Mouse (Mus musculus) hindlimb bud, embryonic 11.5 days (tissue): ENCODE results near the gene Phrf1.

ENCODE experiments used
- DNase-seq: peaks from one replicate; pipeline ENCODE4 v3.0.0-alpha.2; 2012; ENCODE audit warnings: low read depth, low spot score; ENCODE audit errors: extremely low spot score

Gene Phrf1

DNA sequence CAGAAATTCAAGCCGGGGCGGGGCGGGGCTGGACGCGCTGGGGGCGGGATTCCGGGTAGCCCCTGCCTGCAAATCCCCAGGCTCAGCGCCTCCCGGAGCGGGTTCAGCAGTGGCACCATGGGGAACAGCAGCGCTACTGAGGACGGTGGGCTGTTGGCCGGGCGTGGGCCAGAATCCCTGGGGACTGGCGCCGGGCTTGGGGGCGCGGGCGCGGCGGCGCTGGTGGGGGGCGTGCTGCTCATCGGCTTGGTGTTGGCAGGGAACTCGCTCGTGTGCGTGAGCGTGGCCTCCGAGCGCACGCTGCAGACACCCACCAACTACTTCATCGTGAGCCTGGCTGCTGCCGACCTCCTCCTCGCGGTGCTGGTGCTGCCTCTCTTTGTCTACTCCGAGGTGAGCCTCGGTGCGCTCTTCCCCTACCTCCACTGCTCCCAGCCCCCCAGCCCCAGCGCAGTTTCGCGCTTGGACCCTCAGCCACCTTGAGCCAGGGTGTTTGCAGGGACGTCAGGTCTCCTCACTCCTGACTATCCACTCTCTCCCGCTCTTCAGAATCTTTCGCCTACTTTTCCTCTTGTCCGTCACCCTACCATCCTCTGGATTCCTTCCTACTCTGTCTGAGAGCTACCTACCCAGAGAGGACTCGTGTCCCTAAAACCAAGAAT lies 63.5 kb downstream of the Phrf1 start, which contains the start of gene Drd4:
Drd4 (plus strand) TSS at position 86 of the 662 bp plus-strand sequence.
- no peak for DNase-seq

DNA sequence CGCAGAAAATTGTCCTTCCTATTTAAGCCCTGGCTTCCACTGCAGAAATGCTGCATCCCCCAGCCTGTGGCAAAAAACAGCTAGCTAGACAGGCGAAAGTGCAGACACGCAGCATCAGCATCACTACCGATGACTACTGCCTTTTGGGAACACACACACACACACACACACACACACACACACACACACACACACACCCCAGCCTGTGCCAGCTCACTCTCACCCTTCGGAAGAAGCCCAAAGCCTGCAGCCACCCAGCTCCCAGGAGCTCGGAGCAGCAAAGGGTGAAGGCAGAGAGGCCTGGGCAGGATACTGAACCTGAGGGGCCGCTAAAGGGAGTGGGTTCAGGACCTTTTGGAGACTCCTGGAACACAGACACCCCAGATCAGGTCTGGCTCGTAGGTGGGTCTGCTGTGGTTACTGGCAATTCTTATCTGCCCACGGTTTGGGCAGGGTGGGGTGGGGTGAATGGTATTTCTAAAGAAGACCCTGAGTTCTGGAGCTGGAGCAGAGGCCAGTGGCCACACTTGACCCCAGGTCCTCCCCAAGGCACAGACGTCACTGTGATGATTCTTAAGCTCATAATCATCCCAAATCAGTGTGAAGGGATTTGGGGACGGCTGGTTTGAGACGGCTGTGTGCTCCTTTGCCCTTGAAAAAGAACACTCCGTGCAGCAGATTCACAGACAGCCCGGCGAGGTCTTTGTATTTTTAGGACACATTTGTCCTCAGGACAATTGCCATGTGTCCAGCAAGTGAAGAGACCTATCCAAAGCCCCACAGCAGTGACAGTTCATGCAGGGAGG lies 64.2 kb downstream of the Phrf1 start:
- DNase-seq = no peak

GRCm38 (mm10) chr7:141293852-141294471 lies 65.4 kb downstream of the Phrf1 start:
- no peak for DNase-seq

GRCm38 (mm10) chr7:141294479-141294878 lies 65.9 kb downstream of the Phrf1 start:
- no peak for DNase-seq

- DNase-seq = no peak
Measured at GRCm38 (mm10) chr7:141297926-141298650, 69.5 kb downstream of the Phrf1 start.

DNA sequence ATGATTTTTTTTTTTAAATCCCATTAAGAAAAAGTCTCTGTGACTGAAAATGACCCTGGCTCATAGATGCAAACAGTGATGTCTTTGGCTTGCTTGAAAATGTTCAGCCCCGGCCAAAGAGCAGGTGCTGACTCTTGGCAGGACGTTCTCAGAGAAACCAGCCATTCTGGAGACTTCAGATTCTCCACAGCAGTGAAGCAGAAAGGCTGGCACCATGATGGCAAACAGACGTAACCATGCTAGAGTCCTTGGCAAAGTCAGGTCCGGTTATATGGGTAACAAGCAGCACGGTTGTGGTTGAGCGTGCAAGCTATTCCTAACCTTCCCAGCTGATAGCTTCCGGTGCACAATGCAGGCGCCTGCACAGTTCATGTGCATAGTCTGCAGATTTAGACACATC lies 70.6 kb downstream of the Phrf1 start:
- no peak for DNase-seq

- no peak for DNase-seq
Measured at GRCm38 (mm10) chr7:141301386-141301785, 72.8 kb downstream of the Phrf1 start.

DNA sequence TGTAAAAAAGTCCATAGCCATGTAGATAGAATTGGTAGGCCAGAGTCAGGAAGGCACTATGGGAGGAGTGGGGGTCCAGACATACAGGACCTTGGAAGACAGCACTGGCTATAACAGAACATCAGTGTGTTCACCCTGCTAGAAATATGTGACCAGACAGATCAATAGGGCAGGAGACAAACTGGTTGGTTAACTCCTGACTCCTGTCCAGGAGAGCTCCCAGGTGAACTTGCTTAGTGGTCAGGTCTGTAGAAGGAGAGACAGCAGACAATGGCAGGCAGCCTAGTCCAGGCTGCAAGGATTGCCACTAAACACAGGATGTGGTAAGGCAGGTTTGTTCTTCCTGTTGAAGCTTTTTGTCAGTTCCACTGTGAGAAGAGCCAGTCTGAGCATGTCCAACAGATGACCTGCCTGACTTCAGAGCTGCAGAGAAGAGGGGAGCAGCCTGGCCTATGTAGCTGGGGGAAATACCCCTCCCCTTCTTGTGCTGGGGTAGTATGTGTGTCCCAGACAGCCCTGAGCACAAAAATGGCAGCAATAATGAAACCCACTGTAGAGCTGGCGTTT lies 74.2 kb downstream of the Phrf1 start:
- DNase-seq = no peak

DNA sequence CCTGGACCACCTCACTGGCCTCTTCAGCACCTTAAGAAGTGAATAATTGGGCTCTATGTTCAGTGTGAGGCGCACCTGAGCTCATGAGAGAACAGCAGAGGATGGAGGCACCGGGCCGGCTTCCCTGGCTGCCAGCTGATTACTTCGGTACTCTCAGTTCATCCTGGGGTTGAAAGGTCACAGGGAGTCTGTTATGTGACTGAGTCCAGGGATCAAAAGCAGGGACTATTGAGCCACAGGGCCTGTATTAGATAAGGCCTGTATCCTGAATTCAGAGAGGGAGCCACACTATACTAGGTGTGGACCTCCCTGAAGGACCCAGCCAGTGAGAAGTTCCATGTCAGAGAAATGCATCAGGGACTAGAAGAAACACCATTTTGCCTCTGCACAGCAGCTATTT lies 76.0 kb downstream of the Phrf1 start:
- DNase-seq = no peak
